Mouse (Mus musculus): ENCODE measurements around the gene Adam12. TPM values are rescaled to one million over a fixed set of nuclear protein-coding genes. Genes with fewer than 3 reads are reported as not detected.
"Not testable (repeated sequence)": the region's sequence is repeated elsewhere in the genome, so short reads cannot be mapped to it uniquely, and the experiment has no call there.

Gene Adam12
- total RNA-seq, 2 experiments from 2014 or later, result 4.0 to 7.6 TPM

DNA sequence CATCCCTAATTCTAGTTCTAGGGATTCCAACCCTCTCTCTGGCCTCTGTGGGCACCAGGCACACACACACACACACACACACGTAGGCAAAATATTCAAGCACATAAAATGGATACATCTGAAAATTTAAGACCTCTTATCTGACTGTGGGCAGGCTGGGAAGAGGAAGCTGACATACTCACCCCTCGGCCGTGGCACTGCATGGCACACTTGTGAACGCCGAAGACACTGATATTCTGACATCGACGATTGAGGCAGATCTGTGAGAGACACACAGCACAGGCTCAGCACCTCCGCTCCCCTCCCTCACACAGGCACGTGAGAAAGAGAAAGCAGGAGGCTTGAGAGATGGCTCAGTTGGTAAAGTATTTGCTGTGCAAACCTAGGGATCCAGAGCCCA is 315.7 kb downstream of the Adam12 start:
- intact Hi-C loops (cut with DNase I), result no loop called here
- no peak for DNase-seq (ENCODE audit: low spot score in 2 of 2)

DNA sequence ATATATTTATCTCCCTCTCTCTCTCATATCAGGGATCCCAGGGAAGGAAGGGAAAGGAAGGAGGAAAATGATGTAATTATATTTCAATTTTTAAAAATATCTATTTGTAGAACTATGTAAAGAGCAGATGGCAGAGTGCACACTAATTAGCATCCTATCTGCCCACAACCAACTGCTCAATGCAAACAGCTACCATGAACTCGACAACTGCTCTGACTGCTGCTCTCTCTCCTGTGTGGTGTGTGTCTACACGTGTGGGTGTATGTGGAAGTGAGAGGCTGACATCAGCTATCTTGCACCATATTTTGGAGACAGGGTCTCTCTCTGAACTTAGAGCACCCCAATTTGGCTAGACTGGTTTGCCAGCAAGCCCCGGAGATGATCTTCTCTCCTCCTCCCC is 320.1 kb downstream of the Adam12 start:
- intact Hi-C loops (cut with DNase I), result no loop called here
- peak; percentile 23 to 25 for DNase-seq (ENCODE audit: low spot score in 2 of 2)

DNA sequence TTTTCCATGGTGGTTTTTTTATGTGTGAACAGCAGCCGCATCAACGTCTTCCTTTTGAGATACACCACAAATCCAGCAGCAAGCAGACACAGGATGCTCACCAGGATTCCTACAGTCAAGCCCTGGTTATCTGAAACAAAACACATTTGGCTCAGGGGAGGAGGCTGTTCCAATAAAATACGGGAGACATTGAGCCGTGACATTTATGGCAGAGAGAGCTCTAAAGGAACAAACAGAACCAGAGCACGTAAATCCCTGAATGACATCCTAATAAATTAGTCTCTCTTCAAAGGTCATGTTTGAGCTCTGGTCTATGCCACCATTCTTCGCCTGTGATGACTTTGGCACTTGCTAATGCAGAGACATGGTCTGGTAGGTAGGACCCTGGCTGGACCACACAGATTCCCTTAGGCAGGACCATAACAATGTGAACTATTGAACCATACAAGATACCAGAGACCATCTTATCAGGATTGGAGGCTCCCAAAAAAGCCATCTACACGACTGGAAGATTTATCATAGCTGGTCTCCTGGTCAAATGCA is 322.0 kb downstream of the Adam12 start:
- DNase-seq (ENCODE audit: low spot score in 2 of 2), result no peak
- intact Hi-C loops (cut with DNase I), result no loop called here

DNA sequence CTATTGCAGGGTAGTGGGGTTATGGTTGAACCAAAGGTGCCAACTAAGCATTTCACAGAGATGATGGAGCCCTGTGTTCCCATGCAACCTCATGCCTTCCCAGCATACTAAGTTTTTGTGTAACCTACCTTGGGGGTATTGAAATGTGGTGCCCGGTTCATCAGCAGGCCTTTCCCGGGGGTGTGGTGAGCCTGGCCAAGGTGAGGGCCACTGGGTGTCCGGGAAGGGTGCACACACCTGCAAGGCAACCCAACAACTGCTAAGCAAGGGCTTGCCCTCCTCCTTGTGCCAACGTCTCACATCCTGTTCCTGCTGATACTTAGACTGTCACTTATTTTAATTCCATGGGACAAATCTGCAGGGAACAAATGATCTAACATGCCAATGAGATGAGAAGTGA is 323.0 kb downstream of the Adam12 start:
- intact Hi-C loops (cut with DNase I), result no loop called here
- DNase-seq (ENCODE audit: low spot score in 2 of 2), result no peak

DNA sequence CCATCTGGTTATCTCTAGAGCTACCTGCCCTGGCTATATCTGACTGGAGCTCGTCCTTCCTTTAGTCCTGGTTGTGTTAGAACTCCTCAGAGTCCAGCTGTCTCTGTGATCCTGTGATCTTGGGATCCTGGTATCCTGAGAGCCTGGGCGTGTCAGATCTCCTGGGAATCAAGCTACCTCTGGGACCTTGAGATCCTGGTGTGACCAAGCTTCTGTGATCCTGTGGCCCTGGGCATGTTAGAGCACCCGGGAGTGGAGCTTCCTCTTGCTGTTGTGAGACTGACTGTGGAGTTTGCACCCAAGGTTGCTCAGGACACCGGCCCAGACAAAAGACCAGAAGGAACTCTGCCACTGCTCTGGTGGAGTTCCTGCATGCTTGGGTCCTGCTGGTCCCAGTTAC is 332.6 kb downstream of the Adam12 start:
- intact Hi-C loops (cut with DNase I), result no loop called here

DNA sequence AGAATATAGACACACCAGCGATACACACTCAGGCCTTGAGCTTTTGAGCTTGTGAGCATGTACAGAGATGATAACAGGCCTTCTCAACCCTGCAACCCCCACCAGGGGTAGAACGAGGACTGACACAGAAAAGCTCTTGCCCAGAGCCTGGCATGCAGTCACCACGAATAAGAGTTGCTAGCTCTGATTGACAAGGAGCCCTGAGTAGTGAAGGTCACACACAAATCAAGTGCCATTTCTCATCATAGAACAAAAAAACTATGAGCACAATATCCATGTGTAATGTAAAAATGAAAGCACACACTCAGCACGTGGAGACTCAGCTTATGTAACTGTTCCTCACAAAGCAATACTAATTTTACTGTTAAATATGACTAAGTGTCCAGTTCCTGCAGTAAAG is 340.1 kb downstream of the Adam12 start:
- intact Hi-C loops (cut with DNase I), result no loop called here
- DNase-seq (ENCODE audit: low spot score in 2 of 2), result no peak

More for the DNA sequence above, 332.6 kb downstream of the Adam12 start:
- DNase-seq (ENCODE audit: low spot score in 2 of 2), result no peak

DNA sequence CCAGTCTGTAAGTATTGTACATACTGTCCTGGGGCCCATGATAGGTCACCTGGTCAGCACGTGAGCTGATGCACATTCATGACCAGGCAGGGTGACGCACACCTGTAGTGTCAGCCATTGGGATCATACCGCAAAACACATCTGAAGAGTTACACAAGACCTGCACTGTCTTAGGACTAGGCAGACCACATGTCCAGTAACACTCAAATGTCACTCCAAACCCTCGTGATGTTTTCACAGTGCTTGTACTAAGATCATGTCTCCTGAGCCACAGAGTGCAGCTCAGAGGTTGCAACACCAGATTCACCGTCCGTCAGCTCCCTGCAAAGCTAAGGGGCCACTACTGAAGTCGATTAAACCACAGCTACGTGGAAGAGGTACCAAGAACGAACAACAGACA is 340.6 kb downstream of the Adam12 start:
- intact Hi-C loops (cut with DNase I), result no loop called here
- no peak for DNase-seq (ENCODE audit: low spot score in 2 of 2)

DNA sequence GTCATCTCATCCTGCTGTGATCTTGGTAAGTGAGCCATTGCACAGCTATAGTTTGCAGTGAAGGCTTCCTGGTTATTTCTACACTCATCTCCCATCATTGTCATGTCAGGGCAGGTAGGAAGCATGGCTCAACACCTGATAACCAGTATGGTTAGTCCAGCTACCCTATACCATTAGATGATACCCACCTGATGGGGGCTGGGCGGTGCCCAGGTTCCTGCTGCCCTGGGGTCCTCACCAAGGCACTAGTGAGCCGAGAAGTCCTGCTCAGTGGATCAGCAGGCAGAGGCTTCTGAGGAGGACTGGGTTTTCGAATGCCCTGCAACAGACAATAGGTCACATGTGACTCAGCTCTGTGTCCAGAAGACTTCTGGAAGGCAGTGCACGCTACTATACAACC is 342.0 kb downstream of the Adam12 start:
- intact Hi-C loops (cut with DNase I), result no loop called here
- no peak for DNase-seq (ENCODE audit: low spot score in 2 of 2)

DNA sequence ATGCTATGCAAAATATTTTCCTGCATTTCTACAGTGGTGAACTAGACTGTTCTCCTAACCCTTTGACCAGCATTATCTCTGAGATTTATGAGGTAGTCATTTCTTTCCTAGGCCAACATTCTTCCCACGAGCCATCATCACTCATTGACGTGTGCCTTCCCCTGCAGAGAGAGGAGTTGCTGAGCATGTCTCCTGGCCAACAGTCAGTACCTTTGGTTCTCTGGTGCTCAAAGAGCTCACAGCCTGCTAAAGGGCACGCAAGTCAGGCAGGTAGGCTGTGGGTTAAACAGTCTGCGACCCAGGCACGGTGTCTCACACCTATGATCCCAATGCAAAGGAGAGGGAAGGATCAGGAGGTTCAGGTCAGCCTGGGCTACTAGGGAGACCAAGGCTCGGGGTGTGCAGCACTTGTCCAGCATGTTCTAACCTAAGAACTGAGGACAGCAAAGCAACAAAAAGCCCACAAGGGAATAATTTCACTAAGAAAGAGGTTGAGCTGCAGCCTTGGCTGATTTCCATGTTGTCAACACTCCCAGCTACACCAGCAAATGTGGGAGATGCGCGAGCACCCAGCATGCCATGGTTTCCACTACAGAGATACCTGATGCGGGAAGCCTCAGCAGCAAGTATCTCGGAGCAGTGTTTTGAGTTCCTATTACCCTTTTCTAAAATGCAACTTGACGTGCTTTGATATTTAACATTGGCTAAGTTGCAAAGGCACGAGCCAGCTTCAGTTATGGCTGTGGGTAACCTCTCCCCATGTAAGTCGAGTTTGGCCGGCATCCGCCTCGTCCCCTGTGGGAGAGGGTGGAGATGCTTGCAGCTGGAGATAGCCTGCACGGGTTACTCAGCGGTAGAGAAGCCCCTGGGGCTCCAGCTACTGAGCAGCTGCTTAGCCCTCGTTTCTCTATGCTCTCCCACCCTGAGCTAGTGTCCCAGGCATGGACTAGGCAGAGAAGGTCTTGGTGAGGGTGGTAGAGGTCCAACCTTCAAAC is 342.7 kb downstream of the Adam12 start:
- DNase-seq (ENCODE audit: low spot score in 2 of 2), result no peak
- intact Hi-C loops (cut with DNase I), result no loop called here

DNA sequence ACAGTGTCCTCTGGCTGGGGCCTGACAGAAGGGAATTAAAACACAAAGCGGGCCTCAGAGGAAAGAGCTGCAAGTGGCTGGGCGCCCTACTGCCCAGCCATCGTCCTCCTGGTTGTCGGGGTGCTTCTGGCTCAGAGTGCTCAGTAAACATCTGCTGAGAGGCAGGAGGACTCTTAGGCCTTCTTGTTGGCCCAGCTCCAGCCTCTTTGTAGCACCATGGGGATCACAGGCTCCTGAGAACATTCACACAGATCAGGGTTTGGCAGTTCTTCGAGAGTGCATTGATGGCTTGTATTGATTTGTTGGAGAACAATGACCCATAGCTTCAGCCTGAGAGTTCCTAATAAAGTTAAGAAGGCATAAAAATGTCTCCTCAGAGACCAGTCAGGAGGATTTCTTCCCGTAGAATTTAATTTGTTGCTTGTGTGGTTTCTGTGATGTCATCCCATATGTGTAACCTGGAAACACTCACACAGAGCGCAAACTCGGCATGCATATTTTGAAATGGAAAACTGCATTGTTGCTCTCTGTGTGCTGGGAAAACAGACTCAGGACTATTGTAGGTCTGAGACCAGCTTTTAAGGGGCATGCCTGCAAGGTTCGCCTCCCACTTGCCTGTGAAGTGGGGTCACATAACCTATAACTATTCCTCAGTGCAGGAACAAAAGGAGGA is 347.1 kb downstream of the Adam12 start:
- intact Hi-C loops (cut with DNase I); DNase-seq (ENCODE audit: low spot score in 2 of 2): not testable (repeated sequence)

DNA sequence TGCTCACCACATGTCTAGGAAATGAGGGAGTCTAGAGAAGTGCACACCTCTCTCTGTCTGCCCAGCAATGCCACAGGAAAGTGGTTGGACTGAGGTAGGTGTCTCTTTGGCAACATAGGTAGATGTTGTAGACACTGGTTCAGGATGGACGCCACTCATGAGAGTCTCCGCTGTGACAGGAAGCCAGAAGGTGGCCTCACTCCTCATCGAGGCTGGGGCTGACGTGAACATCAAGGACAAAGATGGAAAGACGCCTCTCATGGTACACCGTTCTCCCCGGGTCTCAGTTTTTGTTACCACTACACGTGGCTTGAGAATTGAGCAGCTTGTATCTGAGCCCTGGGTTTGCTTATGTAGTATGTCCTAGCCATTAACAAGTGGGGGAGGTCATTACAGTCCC is 352.2 kb downstream of the Adam12 start:
- intact Hi-C loops (cut with DNase I), result no loop called here
- no peak for DNase-seq (ENCODE audit: low spot score in 2 of 2)

DNA sequence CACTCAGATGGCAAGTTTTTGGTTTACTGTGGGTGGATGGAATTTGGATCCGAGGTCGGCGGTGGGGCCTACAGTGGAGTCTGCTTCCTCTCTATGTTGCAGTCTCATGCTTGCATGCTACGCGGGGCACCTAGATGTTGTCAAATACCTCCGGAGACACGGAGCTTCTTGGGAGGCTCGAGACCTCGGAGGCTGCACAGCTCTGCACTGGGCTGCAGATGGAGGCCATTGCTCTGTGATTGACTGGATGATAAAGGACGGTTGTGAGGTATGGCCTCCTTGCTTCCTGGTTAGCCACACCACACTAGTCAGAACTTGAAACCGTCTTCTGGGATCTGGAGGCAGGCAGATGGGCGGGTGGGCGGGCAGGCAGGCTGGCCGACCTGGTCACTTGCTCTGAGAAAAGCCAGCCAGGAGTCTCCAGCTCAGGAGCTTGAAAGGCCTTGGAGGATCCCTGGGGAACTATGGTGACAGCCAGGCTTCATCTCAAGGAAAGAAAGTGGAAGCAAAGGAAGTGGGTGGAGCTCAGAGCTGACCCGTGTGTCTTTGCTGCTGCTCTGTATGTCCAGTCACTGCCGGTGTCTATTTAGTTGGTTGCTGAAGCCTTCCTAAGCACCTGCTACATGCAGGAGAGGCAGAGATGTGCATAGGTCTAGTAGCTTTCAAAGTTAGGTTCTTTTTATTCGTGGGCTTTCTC is 355.2 kb downstream of the Adam12 start:
- DNase-seq (ENCODE audit: low spot score in 2 of 2), result no peak
- intact Hi-C loops (cut with DNase I), result no loop called here

DNA sequence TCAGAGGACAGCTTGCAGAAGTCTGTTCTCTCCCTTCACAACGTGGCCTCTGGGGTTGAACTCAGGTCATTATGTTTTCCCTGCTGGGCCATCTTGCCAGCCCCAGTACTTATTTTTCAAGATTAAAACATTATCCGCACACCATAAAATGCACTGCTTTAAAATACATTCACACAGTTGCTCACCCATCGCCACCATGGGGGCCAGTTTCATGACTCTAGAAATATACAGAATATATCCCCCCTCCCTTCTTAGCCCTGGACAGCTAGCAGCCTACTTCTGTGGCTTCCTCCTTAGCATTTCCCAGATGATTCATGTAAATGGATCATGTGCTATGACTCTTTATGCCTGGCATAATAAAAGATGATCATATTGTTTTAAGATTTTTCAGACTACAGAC is 355.8 kb downstream of the Adam12 start:
- DNase-seq (ENCODE audit: low spot score in 2 of 2), result no peak
- intact Hi-C loops (cut with DNase I), result no loop called here

DNA sequence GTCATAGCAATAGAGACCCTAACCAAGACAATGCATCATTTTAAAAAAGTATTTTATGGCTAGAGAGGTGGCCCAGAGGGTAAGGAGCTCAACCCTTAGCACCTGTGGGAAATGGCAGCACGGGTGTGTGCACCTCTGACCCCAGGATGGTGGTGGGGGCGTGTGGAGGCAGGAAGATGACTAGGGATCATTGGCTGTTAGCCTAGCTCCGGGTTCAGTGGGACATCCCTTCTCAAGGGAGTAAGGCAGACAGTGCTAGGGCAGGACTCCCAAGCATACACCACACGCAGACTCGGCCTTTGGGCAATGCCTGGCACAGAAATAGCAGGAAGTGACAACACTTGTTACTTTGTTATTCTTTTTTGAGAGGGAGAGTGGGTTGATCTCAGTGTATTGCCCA is 359.2 kb downstream of the Adam12 start:
- intact Hi-C loops (cut with DNase I), result no loop called here
- no peak for DNase-seq (ENCODE audit: low spot score in 2 of 2)

DNA sequence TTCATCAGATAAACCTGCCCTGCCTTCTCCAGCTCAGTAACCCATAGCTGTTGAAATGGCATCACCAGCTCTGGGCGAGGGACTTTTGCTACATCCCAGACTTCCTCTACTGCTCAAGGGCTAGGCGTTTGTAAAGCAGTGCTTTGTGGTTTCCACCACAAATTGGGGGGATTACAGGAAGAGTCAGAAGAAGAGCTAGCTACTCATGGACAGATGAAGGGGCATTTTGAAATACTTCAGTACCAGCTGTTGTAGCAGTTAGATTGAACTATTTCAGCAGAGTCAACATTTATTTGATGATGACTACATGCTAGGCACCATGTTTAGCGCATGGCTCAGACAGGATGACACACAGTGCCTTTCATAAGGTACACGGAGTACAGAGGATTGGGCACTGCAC is 361.7 kb downstream of the Adam12 start:
- intact Hi-C loops (cut with DNase I), result no loop called here
- no peak for DNase-seq (ENCODE audit: low spot score in 2 of 2)

DNA sequence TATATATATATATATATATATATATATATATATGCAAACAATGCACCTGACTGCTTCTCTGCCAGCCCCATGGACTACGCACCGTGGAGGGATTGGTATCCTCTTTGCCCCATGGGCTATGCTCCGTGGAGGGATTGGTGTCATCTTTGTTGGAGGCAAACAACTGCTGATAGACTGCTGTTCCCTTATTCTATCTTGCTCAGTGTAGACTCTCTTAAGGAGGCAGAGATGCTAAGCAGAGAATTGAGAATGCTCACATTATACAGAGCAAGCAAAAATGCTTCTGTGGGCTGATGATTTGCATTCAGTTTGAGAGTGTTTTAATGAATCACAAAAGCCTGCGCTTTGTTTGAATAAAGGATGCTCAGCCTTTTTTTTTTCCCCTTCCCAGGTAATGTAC is 368.3 kb downstream of the Adam12 start:
- intact Hi-C loops (cut with DNase I), result no loop called here
- DNase-seq (ENCODE audit: low spot score in 2 of 2), result no peak

DNA sequence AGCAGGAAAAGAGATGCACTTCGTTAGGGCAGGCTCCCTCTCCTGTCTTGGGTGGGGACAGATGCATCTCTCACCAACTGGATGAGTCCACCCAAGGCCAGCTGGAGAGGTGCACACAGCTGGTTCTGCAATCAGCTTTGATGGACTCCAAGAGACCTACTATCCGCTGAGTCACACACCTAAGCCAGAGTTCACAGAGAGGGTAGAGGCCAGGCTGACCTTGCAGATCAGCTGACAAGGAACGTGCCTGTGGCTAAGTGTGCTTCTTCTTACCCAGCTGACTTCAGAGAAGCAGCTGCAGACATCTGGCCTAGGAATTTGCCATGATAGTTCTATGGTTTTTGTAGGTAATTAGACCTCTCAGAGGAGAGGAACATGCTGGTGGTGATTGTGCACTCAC is 368.8 kb downstream of the Adam12 start:
- intact Hi-C loops (cut with DNase I), result no loop called here
- DNase-seq (ENCODE audit: low spot score in 2 of 2), result no peak

DNA sequence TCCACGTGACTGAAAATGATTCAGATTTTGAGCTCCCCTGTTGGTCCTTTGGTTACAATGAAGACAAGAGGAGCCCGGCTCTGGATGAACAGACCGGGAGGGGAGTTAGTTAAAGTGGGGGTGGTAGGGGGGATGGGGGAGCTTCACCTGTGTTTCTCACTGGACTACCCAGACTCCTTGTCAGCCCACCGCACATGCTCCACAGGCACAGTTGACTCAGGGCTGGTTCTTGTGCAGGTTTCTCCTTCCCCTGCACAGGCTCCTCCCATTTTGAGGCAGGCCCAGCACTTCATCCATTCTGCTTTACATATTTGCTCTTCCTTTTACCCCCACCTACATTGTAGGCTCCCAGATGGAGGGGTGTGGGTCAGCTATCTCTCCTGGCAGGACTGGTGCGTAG is 369.2 kb downstream of the Adam12 start:
- intact Hi-C loops (cut with DNase I), result no loop called here

DNA sequence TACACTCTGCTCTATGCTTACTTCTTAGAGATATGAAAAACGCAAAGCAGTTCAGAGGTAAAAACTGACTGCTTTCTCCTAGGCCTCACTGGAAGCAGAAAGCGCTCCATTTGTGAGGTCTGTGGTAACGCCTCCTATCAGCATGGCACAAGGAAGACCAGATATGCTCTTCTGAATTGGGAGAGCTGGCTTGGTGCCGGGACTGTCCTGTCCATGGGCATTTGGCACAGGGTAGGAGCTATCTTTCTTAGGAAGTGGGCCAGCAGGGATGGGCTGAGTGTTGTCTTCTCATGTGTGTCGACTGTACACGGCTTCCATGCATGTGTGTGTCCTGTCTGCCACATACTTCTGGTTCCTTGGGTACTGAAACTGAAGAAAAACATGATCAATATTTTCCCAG is 369.7 kb downstream of the Adam12 start:
- intact Hi-C loops (cut with DNase I), result no loop called here
- DNase-seq (ENCODE audit: low spot score in 2 of 2), result no peak

More for the DNA sequence above, 369.2 kb downstream of the Adam12 start:
- no peak for DNase-seq (ENCODE audit: low spot score in 2 of 2)

DNA sequence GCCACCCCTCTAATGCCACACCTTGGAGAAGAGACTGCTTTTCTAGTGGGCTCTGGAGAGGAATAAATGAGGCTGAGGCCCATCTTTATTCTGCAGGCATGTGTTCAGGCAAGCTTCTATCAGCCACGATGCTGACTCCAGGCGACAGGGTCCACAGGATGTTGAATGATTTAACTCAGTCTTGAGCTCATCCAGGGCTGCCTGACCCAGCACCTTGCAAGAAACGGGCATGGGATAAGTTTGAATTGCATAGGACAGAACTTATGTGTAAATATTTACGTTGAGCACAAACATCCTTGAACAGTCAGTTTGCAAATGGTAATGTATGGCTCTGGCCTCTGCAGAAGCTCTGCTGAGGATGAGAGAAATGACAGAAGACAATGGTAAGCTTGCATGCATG is 372.4 kb downstream of the Adam12 start:
- intact Hi-C loops (cut with DNase I), result loop anchor here (5.0 to 10.0 kb wide), 2 partner anchors 708 to 1625 kb away; no protein-coding TSS in a partner anchor
- no peak for DNase-seq (ENCODE audit: low spot score in 2 of 2)

Data from left cerebral cortex, postnatal 36 days (tissue).